Mouse (Mus musculus): Measurements from ENCODE around the gene Ncln. TPM values are rescaled to one million over a fixed set of nuclear protein-coding genes. Genes with fewer than 3 reads are reported as not detected.

Ncln gene
- total RNA-seq, 1 experiment from 2014 or later: 102 TPM

DNA sequence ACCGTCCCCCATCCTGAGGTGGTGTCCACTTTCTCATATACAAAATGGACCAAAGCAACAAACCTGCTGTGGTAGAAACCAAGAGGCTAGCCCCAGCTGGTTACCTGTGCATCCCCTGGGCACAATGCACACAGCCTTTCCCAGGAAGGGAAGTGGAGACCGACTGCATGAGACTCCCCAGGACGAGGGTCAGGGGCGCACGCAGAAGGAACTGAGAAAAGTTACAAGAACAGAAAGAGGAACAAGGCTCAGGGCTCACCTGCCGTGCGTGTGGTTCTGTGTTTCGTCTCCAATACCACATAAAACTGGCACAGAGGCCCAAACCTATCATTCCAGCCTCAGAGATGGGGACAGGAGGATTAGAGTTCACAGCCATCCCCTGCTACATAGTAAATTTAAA, 21.0 kb upstream of the Ncln start:
- no peak for DNase-seq

DNA sequence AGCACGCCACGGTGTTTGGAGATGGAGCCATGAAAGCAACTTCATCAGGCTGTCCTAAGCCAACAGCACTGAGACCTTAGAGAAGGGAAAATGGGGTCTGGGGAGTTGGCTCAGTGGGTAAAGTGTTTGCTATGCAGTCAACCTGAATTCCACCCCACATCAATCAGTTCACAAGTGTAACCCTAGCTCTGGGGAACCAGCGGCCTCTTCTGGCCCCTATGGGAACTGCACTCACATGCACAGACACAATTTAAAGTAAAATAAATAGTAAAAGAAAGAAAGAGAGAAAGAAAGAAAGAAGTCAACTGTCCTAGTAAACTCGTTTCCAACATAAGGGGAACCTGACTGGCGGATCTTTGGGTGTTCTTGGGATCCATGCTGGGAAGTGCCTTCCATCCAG, 17.6 kb upstream of the Ncln start:
- DNase-seq: no peak

DNA sequence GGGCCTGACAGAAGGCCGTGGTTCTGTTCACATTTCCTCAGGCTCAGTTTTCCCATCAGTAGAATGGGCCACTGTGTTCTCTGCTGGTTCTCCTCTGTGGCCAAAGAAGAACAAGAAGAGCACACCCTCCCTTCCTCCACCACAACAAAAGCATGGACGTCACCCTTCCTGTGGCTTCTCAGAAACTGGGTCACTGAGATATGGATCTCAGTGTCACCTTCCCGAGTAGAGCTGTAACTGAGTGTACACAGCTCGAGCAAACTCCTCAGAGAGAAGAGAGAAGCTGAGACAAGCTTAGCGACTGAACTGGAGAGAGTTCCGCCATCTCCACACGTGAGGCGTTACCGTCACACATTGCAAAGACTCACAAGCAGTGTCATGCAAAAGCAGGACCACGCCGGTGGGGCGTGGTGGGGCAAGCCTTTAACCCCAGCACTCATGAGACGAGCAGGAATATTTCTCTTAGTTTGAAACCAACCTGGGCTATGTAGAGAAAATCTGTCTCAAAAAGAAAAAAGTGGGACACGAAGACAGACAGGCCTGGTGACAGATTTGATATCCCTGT, 14.1 kb upstream of the Ncln start:
- no peak for DNase-seq

DNA sequence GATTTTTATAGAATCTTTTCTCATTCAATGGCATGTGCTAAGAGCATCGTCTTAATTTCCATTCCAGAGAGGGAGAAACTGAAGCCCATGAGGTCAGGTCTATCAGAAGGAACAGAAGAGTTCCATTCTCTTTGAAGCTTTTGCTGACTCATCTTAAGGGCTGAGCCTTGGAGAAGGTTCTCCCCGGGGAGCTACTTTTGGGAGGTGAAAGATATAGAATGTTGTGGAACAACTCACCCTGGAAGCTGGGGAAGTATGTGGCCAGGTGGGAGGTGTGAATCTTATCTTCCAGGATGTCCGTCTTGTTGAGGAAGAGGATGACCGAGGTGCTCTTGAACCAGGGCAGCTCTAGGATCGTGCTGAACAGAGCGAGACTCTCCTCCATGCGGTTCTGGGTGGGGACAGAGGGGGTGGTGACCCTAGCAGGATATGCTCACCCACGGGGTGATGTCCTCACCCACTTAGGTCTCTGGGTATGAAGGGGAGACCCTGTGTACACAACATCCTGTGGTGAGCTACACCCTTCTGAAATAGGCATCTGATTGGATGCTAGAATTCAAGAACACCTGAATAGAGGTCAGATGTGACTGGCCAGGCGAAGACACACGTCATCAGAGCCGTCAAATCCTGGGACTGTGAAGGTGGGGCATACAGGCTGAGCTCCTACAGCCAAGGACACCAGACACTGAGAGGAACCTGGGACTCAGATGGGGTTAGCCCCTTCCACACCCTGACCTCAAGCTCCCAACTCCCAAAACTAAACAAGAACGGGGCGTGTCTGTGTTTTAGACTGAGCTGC, 11.7 kb upstream of the Ncln start:
- DNase-seq: no peak

DNA sequence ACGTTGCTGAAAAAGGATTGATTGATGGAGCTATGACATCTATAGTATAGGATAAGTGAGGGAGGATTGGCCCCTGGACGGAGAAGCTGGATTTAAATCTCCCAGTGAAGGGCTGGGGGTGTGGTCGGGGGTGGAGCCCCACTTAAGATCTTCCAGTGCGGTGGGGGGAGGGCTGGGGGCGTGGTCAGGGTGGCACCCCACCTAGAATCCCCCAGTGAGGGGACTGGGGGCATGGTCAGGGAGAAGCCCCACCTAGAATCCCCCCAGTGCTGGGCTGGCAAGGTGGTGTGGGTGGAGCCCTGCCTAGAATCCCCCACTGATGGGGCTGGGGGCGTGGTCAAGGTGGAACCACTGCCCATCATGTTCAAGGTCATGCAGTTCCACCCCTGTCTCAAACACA, 10.9 kb upstream of the Ncln start:
- DNase-seq: no peak

DNA sequence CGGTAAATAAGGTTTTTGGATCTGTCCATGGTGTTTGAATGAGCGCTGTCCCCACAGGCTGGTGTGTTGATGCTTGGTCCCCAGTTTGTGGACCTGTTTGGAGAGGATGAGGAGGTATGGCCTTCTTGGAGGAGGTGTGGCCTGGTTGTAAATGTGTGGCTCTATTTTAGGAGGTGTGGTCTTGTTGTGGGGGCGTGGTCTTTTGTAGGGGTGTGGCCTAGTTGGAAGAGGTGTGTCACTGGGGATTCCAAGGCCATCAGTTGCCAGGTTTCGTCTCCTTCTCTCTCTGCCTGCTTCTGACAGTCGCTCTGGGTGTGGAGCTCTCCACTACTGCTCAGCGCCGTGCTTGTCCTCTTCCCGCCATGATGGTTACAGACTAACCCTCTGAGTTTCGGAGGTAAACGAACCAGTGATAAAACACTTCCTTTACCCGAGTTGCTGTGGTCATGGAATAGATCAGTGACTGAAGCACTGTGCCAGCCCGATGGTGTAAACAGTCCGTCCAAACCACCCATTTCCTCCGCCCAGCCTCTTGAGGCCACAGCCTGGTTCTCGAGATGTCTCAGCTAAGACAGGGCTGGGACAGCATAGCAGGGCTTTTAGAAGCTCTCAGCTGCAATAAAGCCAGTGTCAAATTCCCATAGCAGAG, 8.9 kb upstream of the Ncln start:
- no peak for DNase-seq

DNA sequence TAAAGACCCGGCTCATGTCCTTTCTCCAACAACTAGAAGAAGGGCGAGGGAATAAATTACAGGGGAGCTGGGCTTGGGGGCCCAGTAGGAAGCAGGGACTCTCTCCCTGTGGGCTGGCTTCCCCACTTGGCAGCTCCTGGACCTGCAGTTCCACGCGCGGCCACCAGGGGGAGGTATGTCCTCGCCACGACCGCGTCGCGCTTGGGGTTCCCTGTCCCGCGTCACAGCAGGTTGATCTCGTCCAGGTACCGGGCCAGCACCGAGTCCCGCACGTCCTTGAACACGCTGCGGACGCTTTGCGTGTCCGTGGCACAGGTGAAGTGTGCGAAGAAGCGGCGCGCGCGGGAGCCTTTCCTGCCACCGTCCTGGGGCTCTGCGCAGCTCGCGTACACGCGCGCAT, 6.5 kb upstream of the Ncln start:
- DNase-seq: peak; percentile 94

DNA sequence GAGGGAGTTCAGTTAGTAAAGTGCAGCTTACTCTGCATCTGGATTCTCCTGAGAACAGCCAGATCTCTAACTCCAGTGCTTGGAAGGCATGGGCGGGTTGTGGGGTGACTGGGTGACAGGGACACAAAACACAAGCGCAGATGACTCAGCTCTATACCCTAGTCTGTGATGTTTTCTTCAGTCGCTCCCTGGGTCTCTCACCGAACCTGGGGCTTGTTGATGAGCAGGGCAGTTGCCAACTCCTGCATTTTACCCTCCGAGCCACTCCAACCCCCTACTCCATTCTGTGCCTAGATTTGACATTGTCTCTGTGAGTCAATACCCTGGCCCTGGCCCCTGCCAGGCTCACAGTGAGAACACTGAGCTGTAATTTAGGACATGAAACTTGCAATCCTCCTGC, 5.7 kb upstream of the Ncln start:
- no peak for DNase-seq

DNA sequence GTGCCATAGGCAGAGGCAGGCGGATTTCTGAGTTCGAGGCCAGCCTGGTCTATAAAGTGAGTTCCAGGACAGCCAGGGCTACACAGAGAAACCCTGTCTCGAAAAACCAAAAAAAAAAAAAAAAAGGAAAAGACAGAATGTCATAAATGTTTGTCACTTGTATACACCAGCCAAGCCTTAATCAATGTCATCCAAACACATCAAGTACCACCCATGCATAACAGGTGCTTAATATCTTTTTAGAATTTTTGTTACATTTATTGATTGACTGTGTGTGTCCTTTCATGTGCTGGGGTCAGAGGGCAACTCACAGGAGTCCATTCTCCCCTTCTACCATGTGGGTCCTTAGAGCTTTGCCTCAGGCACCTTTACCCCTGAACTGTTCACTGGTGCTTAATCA, 3.8 kb upstream of the Ncln start, which contains the start of gene S1pr4:
Gene S1pr4, minus strand, starts transcription at position 101 of the 400 bp plus-strand sequence.
- no peak for DNase-seq

DNA sequence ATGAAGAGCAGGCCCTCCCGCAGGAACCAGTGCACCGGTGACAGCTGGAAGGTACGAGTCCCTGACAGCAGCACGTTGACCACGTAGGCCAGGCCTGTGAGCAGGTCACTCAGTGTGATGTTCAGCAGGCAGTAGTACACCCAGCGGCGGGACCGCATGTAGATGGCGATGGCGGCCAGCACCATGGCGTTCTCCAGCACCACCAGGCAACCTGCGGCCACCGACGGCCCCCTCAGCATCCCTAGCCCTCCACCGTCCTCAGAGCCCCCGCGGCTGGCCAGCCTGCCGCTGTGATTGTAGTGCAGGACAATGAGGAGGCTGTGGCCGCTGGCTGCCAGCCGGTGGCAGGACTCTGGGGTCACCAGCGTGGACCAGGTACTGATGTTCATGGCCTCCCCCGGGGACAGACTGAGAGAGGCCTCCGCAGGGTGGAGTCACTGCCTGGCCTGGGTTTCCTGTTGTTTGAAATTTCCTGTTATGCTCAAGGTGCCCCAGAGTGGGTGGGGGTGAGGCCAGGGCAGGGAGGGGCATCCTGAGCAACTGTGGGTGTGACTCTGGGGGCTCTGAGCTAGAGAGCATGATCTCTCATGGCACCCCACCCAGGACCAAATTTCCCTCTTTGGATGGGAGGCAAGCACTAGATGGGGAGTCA, 3.2 kb upstream of the Ncln start:
- peak; percentile 58 for DNase-seq

DNA sequence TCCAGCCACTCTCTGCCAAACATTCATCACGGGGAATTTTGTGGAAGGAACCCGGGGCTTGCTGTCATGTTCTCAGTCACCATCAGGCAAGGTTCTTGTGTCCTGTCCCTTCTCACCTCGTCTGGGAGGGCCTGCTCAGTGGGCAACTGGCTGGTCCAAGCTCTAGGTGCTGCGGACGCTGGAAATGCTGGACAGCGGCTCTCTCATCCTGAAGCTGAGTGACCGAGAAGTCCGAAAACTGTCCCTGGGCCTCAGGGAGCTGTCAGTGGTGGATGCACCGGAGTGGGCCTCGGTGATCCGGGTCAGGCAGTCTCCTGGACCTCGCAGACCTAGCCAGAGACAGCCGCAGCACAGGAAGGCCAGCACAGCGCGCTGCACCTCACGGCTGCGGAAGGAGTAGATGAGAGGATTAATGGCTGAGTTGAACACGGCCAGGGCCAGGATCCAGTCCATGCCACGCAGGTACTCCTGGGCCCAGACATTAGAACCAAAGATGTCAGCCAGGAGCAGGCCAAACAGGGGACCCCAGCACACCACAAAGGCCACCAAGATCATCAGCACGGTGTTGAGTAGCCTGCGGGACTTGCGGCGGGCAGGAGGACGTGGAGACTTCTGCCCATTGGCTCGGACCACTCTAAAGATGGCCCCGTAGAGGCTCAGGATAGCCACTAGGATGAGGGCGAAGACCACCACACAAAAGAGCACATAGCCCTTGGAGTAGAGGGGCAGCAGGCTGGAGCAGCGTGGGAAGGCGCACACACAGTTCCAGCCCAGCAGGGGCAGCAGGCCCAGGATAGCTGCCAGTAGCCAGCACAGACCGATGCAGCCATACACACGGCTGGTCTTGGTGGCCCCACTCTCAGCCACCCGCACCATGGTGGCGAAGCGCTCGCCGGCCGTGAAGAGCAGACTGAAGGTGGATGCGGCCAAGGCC, 2.4 kb upstream of the Ncln start:
- no peak for DNase-seq

DNA sequence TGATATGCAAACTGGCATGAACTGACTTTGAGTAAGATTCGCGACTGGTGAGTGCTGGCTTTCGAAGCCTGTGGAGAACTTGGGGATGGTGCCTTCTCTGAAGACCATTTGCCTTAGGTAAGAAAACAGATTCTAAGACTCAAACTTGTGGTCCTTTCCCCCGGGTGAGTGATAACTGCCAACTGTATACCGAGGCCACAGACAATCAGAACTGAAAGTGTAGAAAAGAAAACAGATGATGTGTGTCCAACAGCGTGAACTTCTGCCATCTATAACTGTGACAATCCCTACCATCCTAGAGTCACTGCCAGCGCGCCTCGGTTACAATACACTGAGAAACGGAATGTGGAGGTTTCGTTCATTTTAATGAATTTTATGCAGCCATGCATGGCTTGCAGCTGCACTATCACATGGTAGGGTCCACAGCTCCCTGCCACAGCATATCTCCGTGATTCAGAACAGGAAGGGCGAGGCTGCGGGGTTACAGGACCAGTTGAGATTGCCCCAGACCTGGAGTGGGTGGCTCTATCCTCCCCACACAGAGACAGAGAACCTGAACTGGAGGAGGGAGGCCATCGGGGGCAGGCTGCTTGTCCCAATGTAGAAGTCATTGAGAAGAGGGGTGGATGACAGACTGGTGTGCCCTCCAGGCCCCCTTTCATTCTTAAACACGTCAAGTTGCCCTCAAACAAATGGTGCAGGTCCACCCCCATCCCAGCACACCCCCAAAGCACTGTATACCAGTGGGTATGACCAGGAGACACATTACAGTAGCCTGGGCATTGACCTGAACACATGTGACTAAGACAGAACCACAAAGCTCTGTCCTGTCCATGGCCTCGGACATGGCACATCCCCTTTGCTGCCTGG, 1.4 kb upstream of the Ncln start:
- DNase-seq: no peak

DNA sequence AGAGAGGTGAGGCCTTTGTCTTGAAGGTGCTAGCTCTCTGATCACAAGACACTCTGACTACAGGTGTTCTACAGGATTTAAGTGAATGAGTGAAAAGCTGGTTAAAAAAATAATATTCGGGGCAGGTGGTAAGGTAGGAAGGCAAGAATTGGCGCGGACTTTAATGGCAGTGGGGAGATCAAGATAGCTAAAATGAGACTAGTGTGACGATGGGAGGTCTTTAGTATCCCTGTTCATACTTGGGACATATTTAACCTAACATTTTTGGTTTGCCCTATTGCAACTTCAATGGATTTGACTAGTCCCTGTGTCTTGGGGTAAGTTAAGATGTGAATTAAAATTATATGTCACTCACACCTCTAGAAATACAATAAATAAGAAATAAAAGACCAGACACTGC, 777 bp upstream of the Ncln start:
- DNase-seq: no peak

DNA sequence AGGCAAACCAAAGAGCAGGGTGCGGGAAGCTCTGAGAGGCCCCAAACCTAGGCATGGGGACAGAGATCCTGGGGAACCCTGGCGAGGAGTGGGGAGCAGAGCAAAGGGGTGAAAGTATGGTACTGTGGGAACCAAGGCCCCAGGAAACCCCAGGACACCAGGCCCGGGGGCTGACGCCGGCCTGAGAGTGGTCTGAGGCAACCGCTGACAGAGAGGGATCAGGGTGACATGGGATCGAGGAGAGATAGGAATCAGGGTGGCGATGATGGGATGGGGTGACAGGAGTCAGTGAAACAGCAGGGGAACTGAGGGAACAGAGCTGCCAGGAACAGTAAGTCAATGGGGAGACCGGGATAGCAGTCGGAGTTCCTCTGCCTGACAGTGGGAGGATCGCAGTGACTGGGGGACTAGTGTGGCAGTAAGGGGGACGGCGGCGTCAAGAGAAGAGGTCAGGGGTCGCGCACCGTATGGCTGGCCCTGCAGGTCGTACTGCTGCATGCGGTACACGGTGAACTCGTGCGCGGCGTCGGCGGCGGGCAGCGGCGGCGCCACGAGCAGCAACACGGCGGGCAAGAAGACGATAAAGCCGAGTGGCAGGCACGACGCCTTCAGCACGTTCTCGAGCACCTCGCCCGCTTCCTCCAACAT, 452 bp downstream of the Ncln start:
- peak; percentile 48 for DNase-seq

DNA sequence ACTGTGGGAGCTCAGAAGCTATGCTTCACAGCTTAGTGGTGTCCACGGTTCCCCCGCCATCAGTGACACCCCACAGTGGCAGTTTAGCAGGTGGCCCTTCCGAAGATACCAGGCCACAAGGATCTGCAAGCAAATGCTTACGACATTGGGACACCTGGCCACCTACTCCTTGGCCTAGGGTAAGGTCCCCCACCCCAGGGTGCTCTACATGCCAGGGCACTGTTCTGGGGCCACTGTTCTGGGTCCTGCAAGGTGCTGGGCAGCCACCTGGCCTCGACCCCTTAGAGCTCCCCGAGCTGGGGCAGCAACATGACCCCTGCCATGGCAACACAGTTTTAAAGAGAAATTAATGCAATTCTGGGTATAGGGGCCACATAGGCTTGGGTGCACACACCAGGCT, 1.0 kb downstream of the Ncln start:
- DNase-seq: no peak

DNA sequence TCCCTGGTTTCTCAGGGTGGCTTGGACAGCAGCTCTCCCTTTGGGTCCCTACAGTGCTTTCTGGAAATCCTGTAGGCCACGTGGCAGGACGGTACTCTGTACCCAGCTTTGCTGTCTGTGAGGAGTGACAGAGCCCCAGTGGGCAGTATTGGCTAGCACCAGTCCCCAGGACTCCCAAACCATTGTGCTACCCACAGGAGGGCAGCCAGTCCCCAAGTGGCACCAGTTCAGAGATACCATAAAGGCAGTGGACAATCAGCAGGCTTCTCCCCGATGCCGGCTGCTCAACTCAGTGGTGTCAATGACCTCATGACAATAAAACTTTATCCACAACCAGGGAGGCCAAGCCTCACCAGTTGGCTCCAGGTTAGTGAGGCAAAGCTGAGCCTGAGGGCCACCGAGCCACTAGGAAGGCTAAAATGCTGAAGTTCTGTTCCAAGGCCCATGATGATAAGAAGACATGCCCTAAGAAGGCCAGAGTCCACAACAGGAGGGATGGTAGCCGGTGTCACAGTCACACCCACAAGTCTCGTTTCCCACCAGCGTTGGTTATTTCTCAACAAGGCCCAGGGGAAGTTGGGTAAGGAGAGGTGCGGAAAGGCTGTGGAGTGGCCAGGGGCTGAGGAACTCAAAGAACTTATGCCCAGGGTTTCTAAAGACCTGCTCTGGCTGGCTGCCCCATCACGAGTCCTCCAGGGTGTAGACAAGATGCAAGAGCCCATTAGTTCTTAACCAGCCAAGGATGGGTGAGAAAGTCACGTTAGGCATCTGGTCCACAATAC, 1.7 kb downstream of the Ncln start:
- DNase-seq: peak; percentile 34

DNA sequence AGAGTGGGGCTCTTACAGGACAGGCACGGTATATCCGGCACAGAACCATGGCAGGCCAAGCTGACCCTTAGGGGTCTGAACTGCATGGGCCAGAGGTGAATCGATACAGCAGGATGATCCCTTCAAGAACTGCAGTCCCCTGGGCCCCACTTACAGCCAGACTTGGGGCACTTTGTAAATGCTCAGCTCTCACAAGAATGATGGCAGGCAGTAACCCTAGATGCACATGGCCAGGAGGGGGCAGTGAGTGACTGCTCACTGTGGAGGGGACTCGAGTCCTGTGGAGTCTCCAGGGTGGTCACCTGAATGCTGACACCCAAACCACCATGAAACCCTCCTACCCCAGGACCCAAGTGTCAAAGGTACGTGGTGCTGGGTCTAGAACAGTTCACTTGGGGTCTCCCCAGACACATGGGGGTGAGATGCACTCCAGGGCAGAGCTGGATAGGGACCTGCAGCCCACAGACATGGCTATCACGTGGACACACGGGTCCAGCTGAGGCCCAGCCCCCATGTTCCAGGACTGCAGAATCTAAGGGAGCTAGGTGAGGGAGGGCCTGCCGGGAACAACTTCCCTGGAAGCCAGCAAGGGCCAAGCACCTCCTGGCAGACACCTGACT, 2.5 kb downstream of the Ncln start:
- DNase-seq: no peak

DNA sequence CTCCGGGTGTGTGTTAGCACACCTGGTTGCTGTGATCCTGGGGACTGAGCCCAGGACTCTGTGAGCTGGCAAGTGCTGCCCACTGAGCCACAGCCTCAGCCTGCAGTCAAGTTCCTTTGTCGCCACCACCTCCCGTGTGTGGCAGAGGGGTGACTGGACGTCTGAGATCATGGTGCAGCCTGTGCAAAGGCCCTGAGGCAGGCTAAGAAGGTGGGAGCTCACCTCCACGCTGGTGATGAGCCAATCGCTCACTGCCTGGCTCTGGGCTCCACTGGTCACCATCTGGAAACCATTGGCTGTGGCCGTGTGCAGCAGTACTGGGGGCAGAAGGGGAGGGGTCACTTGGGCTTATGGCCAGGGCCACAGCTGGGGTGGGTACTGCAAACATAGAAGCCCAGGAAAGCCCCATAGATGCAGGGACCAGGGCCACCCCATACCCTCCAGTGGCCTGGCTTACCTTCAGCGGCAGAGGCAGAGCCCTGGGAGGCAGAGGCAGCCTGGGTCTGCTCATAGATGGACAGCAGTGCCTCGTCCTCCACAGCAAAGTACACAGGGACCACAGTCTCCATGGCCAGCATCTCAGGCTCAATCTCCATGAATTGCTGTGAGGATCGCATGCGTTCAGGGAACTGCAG, 3.5 kb downstream of the Ncln start:
- no peak for DNase-seq

DNA sequence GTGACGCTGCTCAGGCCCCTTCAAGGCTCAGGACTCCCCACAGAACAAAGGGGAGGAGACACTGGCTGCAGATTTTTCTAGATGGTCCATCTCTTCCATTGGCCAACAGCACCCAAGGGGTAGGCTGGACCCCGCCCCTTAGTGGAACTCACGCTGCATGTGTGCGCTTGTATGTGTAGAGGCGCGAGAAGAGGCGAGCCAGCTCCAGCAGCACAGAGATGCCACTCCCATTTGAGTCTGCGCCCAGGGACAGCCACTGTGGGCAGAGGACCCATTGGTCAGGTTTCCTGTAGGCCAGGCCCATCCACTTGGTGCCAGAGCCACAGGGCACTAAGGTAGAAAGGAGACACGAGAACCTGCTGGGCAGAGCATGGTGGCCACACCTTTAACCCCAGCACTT, 5.2 kb downstream of the Ncln start:
- DNase-seq: no peak
